Mouse (Mus musculus) neural tube, embryonic 11.5 days (tissue): ENCODE measurements around the gene Ddx49. TPM values are rescaled to one million over a fixed set of nuclear protein-coding genes. Genes with fewer than 3 reads are reported as not detected.
A peak's percentile ranks its signal among the peaks of the same experiment; 100 is the strongest.

Experiments used
- ATAC-seq: fragments of 200-750 bp; cut with Nextera tagmentation; 2 replicates; pipeline ENCODE4 v1.8.0; 2017; ENCODE audit warnings: moderate number of reproducible peaks, mild to moderate bottlenecking, moderate TSS enrichment, moderate library complexity; ENCODE audit not compliant: insufficient read depth, low FRiP score, low TSS enrichment
- DNase-seq: peaks from one replicate; pipeline ENCODE4 v3.0.0-alpha.2; 2015; ENCODE audit warnings: low spot score
- H3K27ac ChIP-seq: fragments of 300-500 bp; sonication (generic); 2 replicates; pipeline ENCODE4 v1.5.1; 2014; ENCODE audit warnings: low read depth, mild to moderate bottlenecking, low read length
- H3K27me3 ChIP-seq: fragments of 300-500 bp; sonication (generic); 2 replicates; pipeline ENCODE4 v1.6.1; 2014; ENCODE audit warnings: mild to moderate bottlenecking, low read length, mixed read lengths; ENCODE audit not compliant: control insufficient read depth, insufficient read depth
- H3K36me3 ChIP-seq: fragments of 300-500 bp; sonication (generic); 2 replicates; pipeline ENCODE4 v1.6.1; 2014; ENCODE audit warnings: mild to moderate bottlenecking, low read length, moderate library complexity, mixed read lengths; ENCODE audit not compliant: control insufficient read depth, insufficient read depth
- H3K4me1 ChIP-seq: fragments of 300-500 bp; sonication (generic); 2 replicates; pipeline ENCODE4 v1.6.1; 2014; ENCODE audit warnings: low read length, mixed read lengths; ENCODE audit not compliant: control insufficient read depth, insufficient read depth
- H3K4me2 ChIP-seq: fragments of 300-500 bp; sonication (generic); 2 replicates; pipeline ENCODE4 v1.6.1; 2014; ENCODE audit warnings: low read depth, mild to moderate bottlenecking, moderate library complexity
- H3K4me3 ChIP-seq: fragments of 300-500 bp; sonication (generic); 2 replicates; pipeline ENCODE4 v1.5.1; 2014; ENCODE audit warnings: low read depth, low read length
- H3K9ac ChIP-seq: fragments of 300-500 bp; sonication (generic); 2 replicates; pipeline ENCODE4 v1.6.1; 2014; ENCODE audit warnings: mild to moderate bottlenecking, low read length
- H3K9me3 ChIP-seq: fragments of 300-500 bp; sonication (generic); 2 replicates; pipeline ENCODE4 v1.6.1; 2016; ENCODE audit warnings: low read length; ENCODE audit not compliant: control insufficient read depth
- WGBS: fragments of 180-500 bp; shearing (Covaris S2); extraction: QIAGEN DNeasy Blood & Tissue Kit; methylation state at CpG from one replicate; pipeline ENCODE4 v1.1.7; 2014; 5-methylcytosine and 5-hydroxymethylcytosine counted together
- polyA plus RNA-seq: library from polyadenylated mRNA; unstranded; fragments of >200 nt; fragmentation: Nextera tagmentation; extraction: Ambion mirVana; gene quantifications from 2 replicates; pipeline ENCODE4 v1.2.1, GENCODE M21; 2014

Gene Ddx49
- polyA plus RNA-seq, 1 experiment from 2014 or later: 51.4 TPM

- 21% methylated on average over 14 of the region's 14 CpGs for WGBS
- peak within 1 kb of the TSS; percentile 33 for H3K4me2 ChIP-seq
- H3K9me3 ChIP-seq: no peaks in the 10 kb centered on the region
- H3K4me1 ChIP-seq: peaks cover 23% of the 10 kb centered on the region
- peak within 1 kb of the TSS; percentile 26; the same call in 1 of the 2 replicates for H3K9ac ChIP-seq
- H3K4me3 ChIP-seq: peak within 1 kb of the TSS; percentile 15
- peaks cover 12% of the 10 kb centered on the region for H3K36me3 ChIP-seq
- peak; percentile 20 for DNase-seq
- H3K27me3 ChIP-seq: no peaks in the 10 kb centered on the region
- H3K27ac ChIP-seq: no peak within 1 kb of the TSS
- ATAC-seq: no peak
Observed at GRCm38 (mm10) chr8:70329124-70329834, 27.0 kb upstream of the Ddx49 start, which contains the start of gene Gdf1. TSS of gene Gdf1 (plus strand) at chr8:70329817.

DNA sequence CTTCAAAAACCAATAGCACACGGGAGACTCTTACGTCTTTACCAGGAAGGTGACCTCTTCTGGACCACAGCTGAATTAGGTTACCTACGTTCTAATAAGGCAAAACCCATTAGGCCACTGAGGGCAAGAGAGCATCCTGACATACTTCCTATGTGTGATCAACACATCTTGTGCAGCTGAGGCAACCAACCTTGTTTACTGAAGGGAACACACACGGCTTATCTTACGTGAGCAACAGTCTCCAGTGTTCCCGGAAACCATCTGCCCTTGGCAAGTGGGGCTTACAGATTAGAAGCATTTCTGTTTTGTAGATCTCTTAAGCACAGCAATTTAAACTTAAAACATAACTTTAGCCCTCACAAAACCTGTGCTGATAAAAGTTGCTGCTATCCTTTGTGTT, 25.2 kb upstream of the Ddx49 start:
- Histone ChIP-seq H3K9ac (no peak overlapping the region), H3K27ac (no peak overlapping the region), H3K4me1 (peaks cover 23% of the 10 kb centered on the region), H3K27me3 (no peaks in the 10 kb centered on the region), H3K4me3 (no peak overlapping the region), H3K9me3 (no peaks in the 10 kb centered on the region), H3K4me2 (no peak overlapping the region), H3K36me3 (0 out of 2 replicates have a peak, but pooled peaks cover 2% of the 10 kb centered on the region)
- DNase-seq: no peak
- ATAC-seq: no peak
- 91% methylated on average over 6 of the region's 6 CpGs for WGBS

DNA sequence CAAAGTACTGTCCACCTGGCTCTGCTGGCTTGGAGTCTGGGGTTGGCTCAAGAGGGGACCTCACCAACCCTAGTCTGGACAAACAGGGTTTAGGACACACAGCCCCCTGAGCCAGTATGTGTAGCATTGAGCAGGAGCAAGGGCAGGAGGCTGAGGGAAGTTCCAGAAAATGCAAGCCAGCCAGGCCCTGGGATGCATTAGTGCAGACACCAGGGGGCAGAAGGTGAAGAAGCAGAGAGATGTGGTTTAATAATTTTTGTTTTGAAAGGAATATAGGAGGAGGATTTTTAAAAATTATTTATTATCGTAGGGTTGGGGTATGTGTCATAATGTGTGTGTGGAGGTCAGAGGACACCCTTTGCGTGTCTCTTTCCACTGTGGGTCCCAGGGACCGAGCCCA, 21.4 kb upstream of the Ddx49 start:
- no peaks in the 10 kb centered on the region for H3K9me3 ChIP-seq
- no peak overlapping the region for H3K27ac ChIP-seq
- no peak overlapping the region for H3K4me2 ChIP-seq
- no peak for ATAC-seq
- H3K4me1 ChIP-seq: no peaks in the 10 kb centered on the region
- no peak overlapping the region for H3K4me3 ChIP-seq
- H3K9ac ChIP-seq: no peak overlapping the region
- H3K36me3 ChIP-seq: 0 out of 2 replicates have a peak, but pooled peaks cover 2% of the 10 kb centered on the region
- no peaks in the 10 kb centered on the region for H3K27me3 ChIP-seq
- DNase-seq: no peak
- WGBS: 88% methylated on average over 3 of the region's 3 CpGs

DNA sequence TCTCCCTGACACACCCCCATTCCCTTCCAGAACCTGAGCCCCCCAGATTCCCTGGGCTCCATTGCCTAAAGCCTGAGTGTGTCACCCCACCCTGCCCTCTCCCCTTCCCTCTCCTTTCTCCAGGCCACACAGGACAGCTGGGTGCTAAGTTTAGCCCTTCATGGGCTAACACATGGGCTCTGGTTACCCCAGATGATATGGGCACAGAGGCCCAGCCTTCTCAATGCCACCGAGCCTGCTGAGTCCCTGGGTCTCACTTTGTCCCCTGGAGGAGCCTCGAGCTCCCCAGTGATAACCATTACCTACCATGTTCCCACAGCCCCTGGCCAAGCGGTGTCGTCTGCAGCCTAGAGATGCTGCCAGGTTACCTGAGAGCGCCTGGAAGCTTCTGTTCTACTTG, 15.6 kb upstream of the Ddx49 start:
- DNase-seq (no peak), ATAC-seq (no peak)
- no peak overlapping the region for H3K27ac ChIP-seq
- no peaks in the 10 kb centered on the region for H3K27me3 ChIP-seq
- 87% methylated on average over 5 of the region's 5 CpGs for WGBS
- H3K9ac ChIP-seq: no peak overlapping the region; the same call in 1 of the 2 replicates
- H3K36me3 ChIP-seq: peaks cover 3% of the 10 kb centered on the region; the same call in 1 of the 2 replicates
- peaks cover 25% of the 10 kb centered on the region for H3K4me1 ChIP-seq
- no peak overlapping the region for H3K4me2 ChIP-seq
- H3K9me3 ChIP-seq: no peaks in the 10 kb centered on the region
- H3K4me3 ChIP-seq: no peak overlapping the region

GRCm38 (mm10) chr8:70316511-70317504, 14.5 kb upstream of the Ddx49 start:
- H3K9ac ChIP-seq: peak overlapping the region; percentile 63
- peaks cover 25% of the 10 kb centered on the region for H3K4me1 ChIP-seq
- ATAC-seq: peak; percentile 86
- peak overlapping the region; percentile 75; the same call in 1 of the 2 replicates for H3K27ac ChIP-seq
- H3K27me3 ChIP-seq: no peaks in the 10 kb centered on the region
- WGBS: 12% methylated on average over 15 of the region's 15 CpGs
- peaks cover 4% of the 10 kb centered on the region; the same call in 1 of the 2 replicates for H3K36me3 ChIP-seq
- H3K4me3 ChIP-seq: peak overlapping the region; percentile 47
- no peaks in the 10 kb centered on the region for H3K9me3 ChIP-seq
- peak; percentile 87 for DNase-seq
- H3K4me2 ChIP-seq: peak overlapping the region; percentile 59

DNA sequence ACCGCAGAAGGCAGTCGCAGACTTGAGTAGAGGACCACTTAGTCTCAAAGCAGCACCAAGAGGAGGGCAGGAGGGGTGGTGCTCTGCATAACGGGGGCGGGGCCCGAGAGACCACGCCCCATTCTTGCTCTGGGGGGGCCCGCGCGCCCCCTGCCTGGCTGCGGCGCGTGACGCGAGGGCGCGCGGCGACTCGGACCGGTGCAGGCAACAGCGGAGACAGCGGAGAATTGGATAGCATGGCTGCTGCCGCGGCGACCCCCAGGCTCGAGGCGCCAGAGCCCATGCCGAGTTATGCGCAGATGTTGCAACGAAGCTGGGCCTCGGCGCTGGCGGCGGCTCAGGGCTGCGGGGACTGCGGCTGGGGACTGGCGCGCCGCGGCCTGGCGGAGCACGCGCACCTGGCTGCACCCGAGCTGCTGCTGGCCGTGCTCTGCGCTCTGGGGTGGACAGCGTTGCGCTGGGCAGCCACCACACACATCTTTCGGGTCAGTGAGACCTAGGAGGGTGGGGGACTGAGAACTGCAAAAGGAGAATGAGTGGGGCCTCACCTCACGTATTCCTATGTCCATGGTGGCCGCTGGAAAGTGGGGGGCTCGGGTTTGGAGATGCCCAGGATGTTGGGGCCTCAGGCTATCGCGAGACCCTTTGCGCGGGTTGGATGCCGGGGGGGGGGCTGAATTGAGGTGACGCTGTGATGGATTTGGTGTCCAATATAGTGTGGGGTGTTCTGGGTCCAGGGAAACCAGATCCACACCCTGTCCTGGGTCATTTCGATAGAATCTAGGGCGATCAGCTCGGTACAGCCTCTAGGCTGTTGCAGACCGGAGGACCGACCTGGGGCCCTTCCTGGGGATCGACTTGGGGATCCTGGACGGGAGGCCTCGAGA, 13.6 kb upstream of the Ddx49 start, which contains the start of gene Cers1:
Gene Cers1 (plus strand): TSS at position 152 of the 887 bp plus-strand sequence.
- H3K4me3 ChIP-seq: peak within 1 kb of the TSS; percentile 47
- peak; percentile 79 for DNase-seq
- H3K4me1 ChIP-seq: peaks cover 25% of the 10 kb centered on the region
- peak; percentile 46 for ATAC-seq
- H3K9me3 ChIP-seq: no peaks in the 10 kb centered on the region
- H3K4me2 ChIP-seq: peak within 1 kb of the TSS; percentile 59
- 3% methylated on average over 59 of the region's 66 CpGs for WGBS
- H3K27me3 ChIP-seq: no peaks in the 10 kb centered on the region
- peak within 1 kb of the TSS; percentile 75 for H3K27ac ChIP-seq
- peak within 1 kb of the TSS; percentile 63 for H3K9ac ChIP-seq
- H3K36me3 ChIP-seq: peaks cover 6% of the 10 kb centered on the region; the same call in 1 of the 2 replicates

GRCm38 (mm10) chr8:70313399-70313798, 11.1 kb upstream of the Ddx49 start:
- Histone ChIP-seq H3K9me3 (no peaks in the 10 kb centered on the region), H3K36me3 (peaks cover 12% of the 10 kb centered on the region; the same call in 1 of the 2 replicates)
- WGBS: 89% methylated on average over 2 of the region's 2 CpGs

DNA sequence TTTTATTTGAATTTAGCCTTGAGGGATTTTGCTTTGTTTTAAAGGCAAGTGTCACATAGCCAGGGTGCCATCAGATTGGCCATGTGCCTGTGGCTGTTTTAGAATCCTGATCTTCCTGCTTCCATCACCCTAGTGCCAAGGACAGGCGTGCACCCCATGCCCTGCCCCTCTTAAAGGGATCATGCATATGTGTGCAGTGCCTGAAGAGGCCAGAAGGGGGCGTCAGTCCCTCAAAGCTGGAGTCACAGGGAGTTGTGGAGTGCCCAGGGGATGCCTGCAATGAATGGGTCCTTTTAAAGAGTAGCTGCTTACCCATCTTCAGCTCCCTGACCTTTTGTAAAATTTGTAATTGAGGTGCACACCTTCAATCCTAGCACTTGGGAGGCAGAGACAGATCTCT, 7.0 kb upstream of the Ddx49 start:
- no peaks in the 10 kb centered on the region for H3K27me3 ChIP-seq
- no peak overlapping the region for H3K4me2 ChIP-seq
- DNase-seq: no peak

More at GRCm38 (mm10) chr8:70313399-70313798, 11.1 kb upstream of the Ddx49 start:
- Histone ChIP-seq H3K4me1 (peaks cover 25% of the 10 kb centered on the region), H3K27me3 (no peaks in the 10 kb centered on the region), H3K4me2 (no peak overlapping the region), H3K9ac (no peak overlapping the region), H3K27ac (no peak overlapping the region), H3K4me3 (no peak overlapping the region)
- ATAC-seq: no peak
- no peak for DNase-seq

More for the DNA sequence above, 7.0 kb upstream of the Ddx49 start:
- no peaks in the 10 kb centered on the region for H3K9me3 ChIP-seq
- no peak overlapping the region for H3K4me3 ChIP-seq
- H3K27ac ChIP-seq: no peak overlapping the region
- 41% methylated on average over 2 of the region's 2 CpGs for WGBS
- peaks cover 27% of the 10 kb centered on the region for H3K36me3 ChIP-seq
- H3K4me1 ChIP-seq: no peaks in the 10 kb centered on the region
- ATAC-seq: no peak
- H3K9ac ChIP-seq: no peak overlapping the region
